Mouse (Mus musculus) liver, postnatal 0 days (tissue): ENCODE measurements around the gene Smad1. TPM values are rescaled to one million over a fixed set of nuclear protein-coding genes. Genes with fewer than 3 reads are reported as not detected.

ENCODE experiments used
- ATAC-seq: fragments of 200-750 bp; cut with Nextera tagmentation; 2 replicates; pipeline ENCODE4 v1.8.0; 2017; ENCODE audit warnings: mild to moderate bottlenecking, moderate library complexity
- DNase-seq: peaks from one replicate; pipeline ENCODE4 v3.0.0-alpha.2; 2016
- H3K27ac ChIP-seq: fragments of 300-500 bp; sonication (generic); 2 replicates; pipeline ENCODE4 v1.5.1; 2014; ENCODE audit warnings: antibody characterized with exemption, moderate library complexity, mild to moderate bottlenecking, low read depth
- H3K27me3 ChIP-seq: fragments of 300-500 bp; sonication (generic); 2 replicates; pipeline ENCODE4 v1.6.1; 2014; ENCODE audit warnings: low read length, control low read depth, mixed read lengths; ENCODE audit not compliant: insufficient read depth
- H3K36me3 ChIP-seq: fragments of 300-500 bp; sonication (generic); replicated peaks from 2 replicates; pipeline ENCODE4 v1.6.1; 2014; ENCODE audit warnings: mild to moderate bottlenecking, control low read depth, low read length, moderate library complexity, mixed read lengths; ENCODE audit not compliant: insufficient read depth
- H3K4me1 ChIP-seq: fragments of 300-500 bp; sonication (generic); 2 replicates; pipeline ENCODE4 v1.6.1; 2014; ENCODE audit warnings: antibody characterized with exemption, mild to moderate bottlenecking, control low read depth; ENCODE audit not compliant: insufficient read depth
- H3K4me2 ChIP-seq: fragments of 300-500 bp; sonication (generic); 2 replicates; pipeline ENCODE4 v1.6.1; 2014; ENCODE audit warnings: low read depth, mild to moderate bottlenecking, low read length, moderate library complexity, mixed read lengths
- H3K4me3 ChIP-seq: fragments of 300-500 bp; sonication (generic); 2 replicates; pipeline ENCODE4 v1.5.1; 2014; ENCODE audit warnings: low read depth, low read length
- H3K9ac ChIP-seq: fragments of 300-500 bp; sonication (generic); replicated peaks from 2 replicates; pipeline ENCODE4 v1.6.1; 2014; ENCODE audit warnings: mild to moderate bottlenecking, moderate library complexity
- H3K9me3 ChIP-seq: fragments of 300-500 bp; sonication (generic); 2 replicates; pipeline ENCODE4 v1.6.1; 2016; ENCODE audit warnings: mild to moderate bottlenecking, control low read depth, low read length, mixed read lengths
- CTCF ChIP-seq: sonication (generic); IDR thresholded peaks from 2 replicates; pipeline ENCODE4 v1.5.1; 2016; ENCODE audit warnings: antibody characterized with exemption, low read depth
- EP300 ChIP-seq: IDR thresholded peaks from 2 replicates; pipeline ENCODE4 v1.6.1; 2016; ENCODE audit warnings: antibody characterized with exemption, low read depth, mild to moderate bottlenecking
- WGBS: fragments of 180-500 bp; shearing (Covaris S2); extraction: QIAGEN DNeasy Blood & Tissue Kit; methylation state at CpG from one replicate; pipeline ENCODE4 v1.1.7; 2014; ENCODE audit not compliant: insufficient replicate concordance; 5-methylcytosine and 5-hydroxymethylcytosine counted together
- polyA plus RNA-seq: library from polyadenylated mRNA; unstranded; fragments of >200 nt; fragmentation: Nextera tagmentation; extraction: Ambion mirVana; gene quantifications from 2 replicates; pipeline ENCODE4 v1.2.1, GENCODE M21; 2015

Gene Smad1
- polyA plus RNA-seq, 1 experiment from 2014 or later, result 8.0 TPM

DNA sequence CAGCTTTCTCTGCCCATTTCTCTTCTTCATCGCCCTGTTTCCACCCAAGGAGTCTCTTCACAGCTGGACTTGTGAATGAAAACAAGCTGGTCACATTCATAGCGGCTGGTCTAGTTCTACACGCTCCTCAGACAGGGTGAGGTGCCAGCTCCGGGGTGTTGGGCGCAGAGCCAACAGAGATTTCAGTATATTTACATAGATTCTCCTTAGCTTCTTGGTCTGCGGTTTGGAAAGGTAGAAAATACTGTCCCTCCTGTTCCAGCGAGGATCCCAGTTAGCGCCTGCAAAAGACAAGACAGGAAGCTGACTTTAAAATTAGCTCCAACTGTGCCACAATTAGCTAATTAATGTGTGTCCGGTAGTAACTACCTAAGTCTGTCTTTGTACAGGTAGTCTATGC, 27.2 kb downstream of the Smad1 start:
- H3K9ac ChIP-seq, result no peak overlapping the region
- peaks cover 12% of the 10 kb centered on the region; the same call in 1 of the 2 replicates for H3K36me3 ChIP-seq
- H3K27ac ChIP-seq, result peak overlapping the region; percentile 26; the same call in 1 of the 2 replicates
- ATAC-seq (no peak), DNase-seq (no peak)
- H3K4me1 ChIP-seq, result peaks cover 55% of the 10 kb centered on the region
- H3K4me3 ChIP-seq, result no peak overlapping the region
- peak overlapping the region; percentile 56; the same call in 1 of the 2 replicates for H3K4me2 ChIP-seq
- no peaks in the 10 kb centered on the region for H3K9me3 ChIP-seq
- H3K27me3 ChIP-seq, result no peaks in the 10 kb centered on the region
- TF ChIP-seq EP300 (no peak), CTCF (no peak)
- WGBS, result 66% methylated on average over 9 of the region's 9 CpGs

DNA sequence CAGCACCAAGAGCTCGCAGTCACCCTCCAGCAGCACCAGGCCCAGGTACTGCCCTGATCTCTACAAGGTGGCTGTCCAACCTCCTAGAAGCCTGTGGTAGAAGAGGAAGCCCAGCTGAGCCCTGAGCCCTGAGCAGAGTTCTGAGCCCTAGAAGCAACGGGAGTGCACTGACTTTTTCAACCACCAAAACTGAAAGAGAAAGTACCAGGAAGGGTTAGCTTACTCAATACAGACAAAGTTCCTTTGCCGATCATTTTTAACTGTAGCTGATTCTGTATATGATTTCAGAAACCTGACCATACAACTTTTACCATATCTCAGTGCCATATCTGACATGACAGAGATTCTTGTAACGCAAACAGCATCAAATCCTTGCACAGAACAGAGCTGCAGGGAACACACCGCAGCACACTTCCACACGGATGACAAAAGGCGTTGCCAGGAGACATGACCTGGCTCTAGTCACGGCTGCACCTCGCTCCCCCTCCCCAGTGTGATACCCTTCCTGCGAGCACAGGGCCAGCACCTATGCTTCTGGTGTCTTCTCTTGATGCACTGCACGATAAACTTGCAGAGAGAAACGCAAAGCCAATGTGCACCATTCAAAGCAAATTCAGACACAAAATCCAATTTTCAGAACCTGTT, 28.6 kb downstream of the Smad1 start:
- DNase-seq (no peak), ATAC-seq (no peak)

DNA sequence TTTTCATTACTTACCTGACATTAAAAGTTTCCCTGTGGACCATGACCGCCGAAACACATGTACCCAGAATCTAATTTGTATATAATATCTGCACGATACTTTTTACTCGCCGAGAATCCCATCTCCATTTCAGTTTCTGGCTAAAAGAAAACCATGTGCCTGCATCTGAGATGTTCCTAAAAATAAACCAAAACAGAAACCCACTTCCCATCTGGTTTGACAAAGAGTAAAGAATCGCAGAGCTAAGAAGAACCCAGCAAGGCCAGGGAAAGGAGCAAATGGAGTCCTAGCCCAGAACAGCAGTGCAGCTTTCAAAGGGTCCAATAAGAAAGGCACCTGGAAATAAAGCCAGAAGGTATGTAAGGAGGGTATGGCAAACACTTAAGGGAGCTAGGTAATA, 30.2 kb downstream of the Smad1 start:
- no peak for DNase-seq
- Histone ChIP-seq H3K27ac (no peak overlapping the region), H3K4me1 (peaks cover 45% of the 10 kb centered on the region), H3K4me3 (no peak overlapping the region), H3K36me3 (peaks cover 12% of the 10 kb centered on the region; the same call in 1 of the 2 replicates), H3K9ac (no peak overlapping the region), H3K9me3 (no peaks in the 10 kb centered on the region), H3K27me3 (no peaks in the 10 kb centered on the region), H3K4me2 (no peak overlapping the region)
- 63% methylated on average over 6 of the region's 6 CpGs for WGBS
- no peak for TF ChIP-seq EP300
- TF ChIP-seq CTCF, result no peak
- ATAC-seq, result no peak

More for the DNA sequence above, 28.6 kb downstream of the Smad1 start:
- Histone ChIP-seq H3K36me3 (peaks cover 12% of the 10 kb centered on the region; the same call in 1 of the 2 replicates), H3K9ac (no peak overlapping the region), H3K9me3 (no peaks in the 10 kb centered on the region), H3K4me2 (peak overlapping the region; percentile 35), H3K27ac (peak overlapping the region; percentile 29; the same call in 1 of the 2 replicates), H3K4me3 (no peak overlapping the region), H3K4me1 (peaks cover 54% of the 10 kb centered on the region), H3K27me3 (no peaks in the 10 kb centered on the region)
- 66% methylated on average over 12 of the region's 12 CpGs for WGBS
- TF ChIP-seq EP300 (no peak), CTCF (no peak)

DNA sequence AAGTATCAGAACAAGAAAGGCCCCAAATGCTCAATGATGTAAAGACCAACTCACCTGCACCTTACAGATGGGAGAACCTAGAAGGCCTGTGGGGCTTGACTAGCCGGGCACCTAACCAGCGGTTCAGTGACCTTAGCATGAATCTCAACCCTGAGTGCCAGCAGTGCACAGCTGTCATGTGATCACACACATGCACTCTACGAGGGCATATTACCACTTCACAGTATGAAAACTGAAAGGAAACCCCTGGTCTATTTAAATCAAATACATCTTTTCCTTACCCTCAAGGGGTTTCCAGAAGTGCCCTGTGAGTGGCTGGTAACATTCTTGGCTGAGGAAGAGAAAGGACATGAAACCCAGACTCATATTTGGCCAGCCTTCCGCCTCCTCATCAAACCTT, 31.4 kb downstream of the Smad1 start:
- H3K4me3 ChIP-seq, result no peak overlapping the region
- no peaks in the 10 kb centered on the region for H3K9me3 ChIP-seq
- peaks cover 45% of the 10 kb centered on the region for H3K4me1 ChIP-seq
- ATAC-seq (peak; percentile 79), DNase-seq (no peak)
- 55% methylated on average over 4 of the region's 4 CpGs for WGBS
- no peak overlapping the region for H3K4me2 ChIP-seq
- H3K9ac ChIP-seq, result no peak overlapping the region
- H3K27me3 ChIP-seq, result no peaks in the 10 kb centered on the region
- TF ChIP-seq EP300 (no peak), CTCF (no peak)
- H3K27ac ChIP-seq, result peak overlapping the region; percentile 58
- H3K36me3 ChIP-seq, result peaks cover 12% of the 10 kb centered on the region; the same call in 1 of the 2 replicates

DNA sequence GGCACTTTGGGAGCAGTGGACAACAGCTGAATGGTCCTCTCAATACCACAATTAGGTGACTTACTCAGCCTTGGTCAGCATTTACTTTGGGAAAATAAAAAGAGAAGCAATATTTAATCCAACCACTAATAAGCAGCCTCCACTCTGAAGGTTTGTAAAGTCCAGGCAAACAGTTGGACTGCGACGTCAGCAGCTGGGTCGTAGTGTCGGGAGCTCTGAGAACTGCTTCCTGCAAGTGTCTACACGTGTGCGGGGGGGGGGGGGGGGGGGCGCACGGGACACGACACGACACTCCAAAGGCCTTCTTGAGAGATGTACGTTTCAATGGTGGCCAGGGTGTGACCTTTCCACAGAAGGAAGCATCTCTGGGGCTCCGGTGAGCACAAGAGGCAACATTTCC, 32.0 kb downstream of the Smad1 start:
- Histone ChIP-seq H3K4me2 (no peak overlapping the region), H3K27ac (no peak overlapping the region), H3K9me3 (no peaks in the 10 kb centered on the region), H3K36me3 (peaks cover 12% of the 10 kb centered on the region; the same call in 1 of the 2 replicates), H3K27me3 (no peaks in the 10 kb centered on the region), H3K4me1 (peaks cover 49% of the 10 kb centered on the region), H3K9ac (no peak overlapping the region), H3K4me3 (no peak overlapping the region)
- no peak for ATAC-seq
- no peak for DNase-seq
- no peak for TF ChIP-seq EP300
- no peak for TF ChIP-seq CTCF
- 51% methylated on average over 12 of the region's 12 CpGs for WGBS

DNA sequence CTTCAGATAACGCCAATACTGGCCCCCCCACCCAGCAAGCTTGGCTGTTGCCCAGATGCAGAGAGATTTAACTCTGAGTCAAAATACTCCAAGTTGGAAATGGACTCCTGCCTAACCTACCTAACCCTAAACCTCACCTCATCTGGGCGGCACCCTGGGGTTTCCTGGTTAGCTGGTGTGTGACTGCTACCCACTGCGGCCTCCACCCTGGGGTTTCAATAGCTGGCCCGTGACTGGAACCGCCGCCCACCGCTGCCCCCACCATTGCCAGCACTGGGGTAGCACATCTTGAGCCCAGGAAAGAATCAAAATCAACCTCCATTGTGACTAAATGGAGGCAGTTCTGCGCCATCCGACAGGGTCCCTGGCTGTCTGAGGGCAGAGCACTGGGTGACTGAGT, 33.1 kb downstream of the Smad1 start:
- no peak for ATAC-seq
- Histone ChIP-seq H3K4me1 (peaks cover 46% of the 10 kb centered on the region), H3K36me3 (peaks cover 7% of the 10 kb centered on the region; the same call in 1 of the 2 replicates), H3K9me3 (no peaks in the 10 kb centered on the region), H3K9ac (no peak overlapping the region), H3K4me3 (no peak overlapping the region), H3K4me2 (no peak overlapping the region), H3K27me3 (no peaks in the 10 kb centered on the region), H3K27ac (no peak overlapping the region)
- no peak for DNase-seq
- TF ChIP-seq EP300 (no peak), CTCF (no peak)
- WGBS, result 79% methylated on average over 9 of the region's 9 CpGs
